Mouse (Mus musculus) left cerebral cortex, postnatal 10 days (tissue): ENCODE data around the gene Klf4. TPM values are rescaled to one million over a fixed set of nuclear protein-coding genes. Genes with fewer than 3 reads are reported as not detected.

Experiments
- total RNA-seq, 2 experiments: library from RNA; stranded (reverse); gene quantifications; 2 replicates each; pipeline ENCODE4 v1.2.3; 2021

Gene Klf4
- total RNA-seq, 2 experiments from 2014 or later: 5.8 to 6.8 TPM

Other genes starting within 250 kb of the Klf4 start
- 100 to 1,000 TPM; 206 to 211 TPM for gene Rad23b, start 182.4 kb downstream of the Klf4 start, total RNA-seq